Mouse (Mus musculus): ENCODE results near the gene Lgals3.

DNA sequence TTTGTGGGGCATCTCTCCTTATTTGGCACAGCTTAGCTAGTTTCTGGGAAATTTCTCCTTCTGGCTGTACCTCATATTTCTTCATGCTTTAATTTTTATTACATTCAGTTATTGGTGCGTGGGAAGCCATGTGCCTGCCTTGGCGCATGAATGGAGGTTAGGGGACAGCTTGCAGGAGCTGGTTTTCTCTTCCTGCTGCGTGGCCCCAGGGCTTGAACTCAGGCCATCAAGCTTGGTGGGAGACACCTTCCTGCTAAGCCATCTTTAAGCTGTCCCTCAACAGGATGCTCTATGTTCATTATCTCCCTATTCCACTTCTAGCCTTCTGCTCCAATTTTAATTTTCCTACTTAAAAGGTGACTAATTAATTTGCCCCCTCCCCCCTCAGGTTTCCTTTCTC lies 3.2 kb downstream of the Lgals3 start:
- TF ChIP-seq CTCF (IDR thresholded peaks at IDR 0.05; ENCODE audit: borderline replicate concordance, extremely low read depth, insufficient read depth, insufficient read length) (no peak), POLR2A (IDR thresholded peaks at IDR 0.05; ENCODE audit: borderline replicate concordance, extremely low read depth, insufficient read depth, insufficient read length, poor library complexity, severe bottlenecking) (no peak)

Data from brain, embryonic 14.5 days (tissue).